Mouse (Mus musculus): ENCODE results near the gene Hnf1a.

DNA sequence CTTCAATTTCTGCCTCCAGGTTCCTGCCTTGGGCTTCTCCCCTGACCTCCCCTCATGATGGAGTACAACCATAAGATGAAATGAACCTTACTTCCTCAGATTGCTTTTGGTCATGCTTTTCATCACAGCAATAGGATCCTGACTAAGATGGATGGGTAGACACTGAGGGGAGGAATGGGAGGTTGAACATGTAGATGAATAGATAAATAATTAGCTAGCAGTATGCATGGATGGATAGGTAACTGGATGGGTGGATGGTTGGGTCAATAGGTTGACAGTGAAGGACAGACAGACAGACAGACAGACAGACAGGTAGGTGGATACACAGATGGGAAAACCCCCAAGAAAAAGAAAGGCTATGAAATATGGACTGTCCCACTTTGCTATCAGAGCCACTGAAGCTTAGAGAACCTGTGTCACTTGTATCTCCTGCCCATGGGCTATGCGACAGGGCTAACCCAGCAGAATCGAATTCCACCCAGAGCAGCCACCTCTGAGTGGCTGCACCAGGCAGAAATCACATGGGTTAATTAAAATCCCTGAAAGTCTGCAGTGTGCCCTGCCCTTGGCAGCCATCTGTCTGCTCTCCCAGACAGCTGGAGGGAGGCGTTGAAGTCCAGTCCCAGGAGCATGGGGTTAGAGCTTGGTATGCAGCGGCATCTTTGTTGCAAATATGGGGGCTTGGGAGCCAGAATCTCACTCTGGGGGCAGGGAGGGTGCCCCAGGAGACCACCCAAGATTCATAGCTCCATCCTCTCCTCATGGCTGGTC lies 9.1 kb downstream of the Hnf1a start:
- TF ChIP-seq CTCF (IDR thresholded peaks at IDR 0.05) (no peak), POLR2A (IDR thresholded peaks at IDR 0.05; ENCODE audit: insufficient read depth, low read depth, low read length) (no peak)
